Mouse (Mus musculus): ENCODE measurements around the gene 6820408C15Rik.

Gene 6820408C15Rik

GRCm38 (mm10) chr2:152415287-152415686 lies at the start of gene 6820408C15Rik:
Gene 6820408C15Rik, plus strand, starts transcription at chr2:152415587.
- POLR2A ChIA-PET = interaction anchor here in 2 of 4 experiments (1.6 to 10.6 kb wide), 3 partner anchors 21 to 65 kb away, joined by 3 to 102 read pairs (median 9); partner anchors contain the start of gene Sox12 (in 1 of the 2)
- CTCF ChIA-PET = no interaction called here

GRCm38 (mm10) chr2:152367917-152368316 lies 47.5 kb upstream of the 6820408C15Rik start:
- ChIA-PET CTCF (interaction anchor here in 3 of 4 experiments (0.5 to 2.0 kb wide), 7 partner anchors 23 to 339 kb away, joined by 3 to 7 read pairs (median 3); partner anchors contain the start of gene Trib3 (in 1 of the 3)), POLR2A (interaction anchor here in 3 of 4 experiments (0.7 to 2.8 kb wide), 11 partner anchors 9 to 500 kb away, joined by 3 to 13 read pairs (median 4); partner anchors contain the start of genes Nrsn2 (in 1 of the 3) and Trib3 (in 1 of the 3))

GRCm38 (mm10) chr2:152368532-152369140 lies 46.8 kb upstream of the 6820408C15Rik start:
- ChIA-PET CTCF (interaction anchor here in 3 of 4 experiments (0.5 to 2.0 kb wide), 6 partner anchors 35 to 340 kb away, joined by 3 to 8 read pairs (median 3); no protein-coding TSS in a partner anchor), POLR2A (interaction anchor here in 2 of 4 experiments (0.6 to 2.8 kb wide), 12 partner anchors 11 to 344 kb away, joined by 3 to 13 read pairs (median 4); partner anchors contain the start of gene Trib3 (in 2 of the 2))

- POLR2A ChIA-PET = interaction anchor here in 2 of 4 experiments (0.6 to 0.9 kb wide), 2 partner anchors 9 to 28 kb away, joined by 3 to 5 read pairs; partner anchors contain the start of gene Trib3 (in 1 of the 2)
- CTCF ChIA-PET = no interaction called here
Observed at GRCm38 (mm10) chr2:152372104-152372503, 43.3 kb upstream of the 6820408C15Rik start.

- ChIA-PET CTCF (no interaction called here), POLR2A (interaction anchor here in 1 of 4 experiments (0.9 kb wide), 1 partner anchor 28 kb away, joined by 3 read pairs; the partner anchor contains the start of gene Trib3)
Observed at GRCm38 (mm10) chr2:152372661-152373060, 42.7 kb upstream of the 6820408C15Rik start.

- ChIA-PET CTCF (interaction anchor here in 2 of 4 experiments (0.6 to 1.2 kb wide), 2 partner anchors 10 to 222 kb away, joined by 4 read pairs; no protein-coding TSS in a partner anchor), POLR2A (interaction anchor here in 3 of 4 experiments (0.6 to 2.5 kb wide), 5 partner anchors 10 to 30 kb away, joined by 3 to 7 read pairs (median 4); partner anchors contain the start of gene Trib3 (in 1 of the 3))
Observed at GRCm38 (mm10) chr2:152373547-152373946, 41.8 kb upstream of the 6820408C15Rik start.

- ChIA-PET POLR2A (interaction anchor here in 3 of 4 experiments (0.8 to 2.5 kb wide), 14 partner anchors 8 to 346 kb away, joined by 3 to 16 read pairs (median 4); partner anchors contain the start of genes Mcts2 (in 1 of the 3) and Trib3 (in 1 of the 3)), CTCF (interaction anchor here (0.6 to 2.1 kb wide), 10 partner anchors 8 to 442 kb away, joined by 3 to 12 read pairs (median 4); partner anchors contain the start of gene Trib3 (in 1 of the 4))
Observed at GRCm38 (mm10) chr2:152375652-152376344, 39.6 kb upstream of the 6820408C15Rik start.

GRCm38 (mm10) chr2:152376345-152376741 lies 39.0 kb upstream of the 6820408C15Rik start, which contains the start of gene Nrsn2:
Gene Nrsn2, minus strand, starts transcription at chr2:152376638.
- ChIA-PET POLR2A (interaction anchor here (0.6 to 2.1 kb wide), 15 partner anchors 8 to 511 kb away, joined by 3 to 16 read pairs (median 4); partner anchors contain the start of genes Mcts2 (in 1 of the 4) and Trib3 (in 1 of the 4)), CTCF (interaction anchor here (0.6 to 2.1 kb wide), 15 partner anchors 9 to 602 kb away, joined by 3 to 12 read pairs (median 4); partner anchors contain the start of gene Trib3 (in 1 of the 4))

GRCm38 (mm10) chr2:152384191-152384590 lies 31.2 kb upstream of the 6820408C15Rik start:
- POLR2A ChIA-PET = interaction anchor here in 2 of 4 experiments (0.6 to 1.5 kb wide), 7 partner anchors 8 to 272 kb away, joined by 3 to 6 read pairs (median 4); partner anchors contain the start of gene Trib3 (in 1 of the 2)
- CTCF ChIA-PET = no interaction called here

- POLR2A ChIA-PET = interaction anchor here in 3 of 4 experiments (0.5 to 9.2 kb wide), 26 partner anchors 10 to 373 kb away, joined by 3 to 102 read pairs (median 4); partner anchors contain the start of genes Zcchc3 (in 3 of the 3), 6820408C15Rik (in 2 of the 3), Trib3 (in 2 of the 3) and Nrsn2 (in 1 of the 3)
Observed at GRCm38 (mm10) chr2:152392786-152393185, 22.6 kb upstream of the 6820408C15Rik start.

GRCm38 (mm10) chr2:152393225-152394017 lies 22.0 kb upstream of the 6820408C15Rik start:
- CTCF ChIA-PET = interaction anchor here (0.6 to 2.9 kb wide), 37 partner anchors 10 to 211 kb away, joined by 3 to 59 read pairs (median 4); partner anchors contain the start of genes Defb36 (in 2 of the 4), Trib3 (in 2 of the 4) and Defb23 (in 1 of the 4)
- POLR2A ChIA-PET = interaction anchor here in 3 of 4 experiments (0.5 to 9.2 kb wide), 28 partner anchors 10 to 373 kb away, joined by 3 to 102 read pairs (median 4); partner anchors contain the start of genes Trib3 (in 3 of the 3), Zcchc3 (in 3 of the 3), 6820408C15Rik (in 2 of the 3) and Nrsn2 (in 1 of the 3)

More at GRCm38 (mm10) chr2:152392786-152393185, 22.6 kb upstream of the 6820408C15Rik start:
- CTCF ChIA-PET = interaction anchor here (0.5 to 2.9 kb wide), 53 partner anchors 11 to 1085 kb away, joined by 3 to 59 read pairs (median 3); partner anchors contain the start of genes Defb36 (in 2 of the 4), Trib3 (in 2 of the 4), Defb23 (in 1 of the 4) and Nrsn2 (in 1 of the 4)

- ChIA-PET POLR2A (interaction anchor here in 3 of 4 experiments (0.5 to 9.2 kb wide), 35 partner anchors 11 to 1486 kb away, joined by 3 to 102 read pairs (median 4); partner anchors contain the start of genes Trib3 (in 3 of the 3), 6820408C15Rik (in 1 of the 3), Nrsn2 (in 1 of the 3) and Tbc1d20 (in 1 of the 3)), CTCF (interaction anchor here (0.6 to 3.1 kb wide), 28 partner anchors 16 to 465 kb away, joined by 3 to 15 read pairs (median 4); partner anchors contain the start of genes Csnk2a1 (in 1 of the 4) and Defb22 (in 1 of the 4))
Observed at GRCm38 (mm10) chr2:152395271-152395920, 20.0 kb upstream of the 6820408C15Rik start.

- CTCF ChIA-PET = interaction anchor here (0.6 to 3.1 kb wide), 26 partner anchors 15 to 466 kb away, joined by 3 to 15 read pairs (median 4); partner anchors contain the start of genes Csnk2a1 (in 1 of the 4) and Defb22 (in 1 of the 4)
- POLR2A ChIA-PET = interaction anchor here in 3 of 4 experiments (0.6 to 9.2 kb wide), 37 partner anchors 12 to 1487 kb away, joined by 3 to 102 read pairs (median 4); partner anchors contain the start of genes Trib3 (in 3 of the 3), Zcchc3 (in 2 of the 3), 6820408C15Rik (in 1 of the 3) and Nrsn2 (in 1 of the 3)
Observed at GRCm38 (mm10) chr2:152396110-152397003, 19.0 kb upstream of the 6820408C15Rik start.

GRCm38 (mm10) chr2:152397004-152397589 lies 18.3 kb upstream of the 6820408C15Rik start:
- CTCF ChIA-PET = interaction anchor here in 2 of 4 experiments (0.9 to 3.1 kb wide), 4 partner anchors 16 to 54 kb away, joined by 3 to 15 read pairs (median 10); partner anchors contain the start of gene Trib3 (in 1 of the 2)
- POLR2A ChIA-PET = interaction anchor here (0.5 to 9.2 kb wide), 18 partner anchors 7 to 290 kb away, joined by 3 to 102 read pairs (median 4); partner anchors contain the start of genes Zcchc3 (in 2 of the 4), 6820408C15Rik (in 1 of the 4), Mcts2 (in 1 of the 4) and Trib3 (in 1 of the 4)

Measured in embryonic stem cell, embryonic (primary cell).